Mouse (Mus musculus) gonadal fat pad, adult 2 months (tissue): ENCODE data around the gene Sesn2. TPM values are rescaled to one million over a fixed set of nuclear protein-coding genes. Genes with fewer than 3 reads are reported as not detected.

ENCODE experiments used
- DNase-seq: peaks from one replicate; pipeline ENCODE4 v3.0.0-alpha.2; 2012; ENCODE audit warnings: low read depth
- polyA plus RNA-seq: library from polyadenylated mRNA; depleted of rRNA; stranded (reverse); fragments of >200 nt; gene quantifications from 2 replicates; pipeline ENCODE4 v1.2.3, GENCODE M21; 2012

Sesn2 gene
- polyA plus RNA-seq, 1 experiment = 26.3 TPM

DNA sequence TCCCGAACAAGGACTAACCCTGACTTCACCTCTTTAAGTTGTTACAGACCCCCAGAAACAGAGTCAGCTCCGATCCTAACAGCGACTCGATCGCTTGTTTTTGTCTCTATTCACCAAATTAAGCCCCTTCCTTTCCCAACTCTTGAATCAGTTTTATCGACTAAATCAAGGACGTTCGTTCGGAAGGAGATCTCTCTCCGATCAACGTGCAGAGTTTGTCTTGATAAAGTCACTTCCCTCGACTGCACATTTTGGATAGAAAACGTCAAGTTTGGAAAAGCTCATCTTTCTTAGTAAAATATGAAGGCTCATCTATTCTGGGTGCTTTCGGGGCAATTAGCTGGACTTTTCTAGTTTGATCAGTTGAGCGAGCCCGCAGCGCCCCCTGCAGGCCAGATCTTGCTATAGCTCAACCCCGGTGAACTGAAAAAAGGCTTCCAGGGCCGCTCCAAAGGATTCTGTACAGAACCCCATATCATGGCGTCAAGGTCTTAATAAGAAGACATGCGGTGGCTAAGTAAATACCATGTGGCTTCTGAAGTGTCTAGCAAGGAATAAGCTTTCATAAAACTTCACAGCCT is 4.3 kb upstream of the Sesn2 start:
- DNase-seq = no peak

DNA sequence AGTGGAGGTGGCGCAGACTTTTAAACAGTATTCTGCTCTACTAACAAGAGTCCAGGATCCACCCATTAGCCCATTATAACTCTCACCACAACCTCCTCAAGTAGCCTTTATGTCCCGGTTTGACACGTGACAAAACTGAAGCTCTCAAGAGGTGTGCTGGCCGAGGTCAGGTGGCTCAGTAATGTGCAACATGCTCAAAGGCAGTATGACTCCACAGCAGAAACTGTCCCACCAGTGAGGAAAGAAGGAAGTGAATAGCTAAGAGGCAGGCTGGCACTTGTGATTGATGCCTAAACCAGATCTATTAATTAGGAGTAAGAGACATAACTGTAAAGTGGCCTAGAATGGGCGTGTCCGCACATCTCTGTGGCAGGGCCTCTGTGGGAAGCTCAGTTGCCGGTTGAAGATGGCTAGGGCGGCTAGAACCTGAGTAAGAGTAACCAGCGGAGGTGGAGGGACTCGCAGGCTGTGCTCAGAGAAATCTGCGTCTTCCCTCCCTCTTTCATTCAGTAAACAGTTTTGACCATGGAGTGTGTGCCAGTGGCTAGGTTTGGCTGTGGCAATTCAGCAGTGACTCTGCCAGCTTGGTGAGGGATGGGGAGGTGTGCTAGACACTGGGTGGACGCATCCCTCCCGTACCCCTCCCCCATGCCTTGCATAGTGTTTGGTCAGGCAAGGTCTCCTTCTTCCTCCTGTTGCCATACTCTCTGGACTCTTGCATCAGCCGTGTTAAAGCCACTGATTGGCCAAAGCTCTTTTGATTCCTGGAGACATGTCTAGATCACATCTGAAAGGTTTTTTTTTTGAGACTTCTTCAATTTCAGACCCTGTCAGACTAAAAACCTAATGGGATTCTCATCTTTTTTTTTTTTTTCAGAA is 3.3 kb upstream of the Sesn2 start:
- no peak for DNase-seq

DNA sequence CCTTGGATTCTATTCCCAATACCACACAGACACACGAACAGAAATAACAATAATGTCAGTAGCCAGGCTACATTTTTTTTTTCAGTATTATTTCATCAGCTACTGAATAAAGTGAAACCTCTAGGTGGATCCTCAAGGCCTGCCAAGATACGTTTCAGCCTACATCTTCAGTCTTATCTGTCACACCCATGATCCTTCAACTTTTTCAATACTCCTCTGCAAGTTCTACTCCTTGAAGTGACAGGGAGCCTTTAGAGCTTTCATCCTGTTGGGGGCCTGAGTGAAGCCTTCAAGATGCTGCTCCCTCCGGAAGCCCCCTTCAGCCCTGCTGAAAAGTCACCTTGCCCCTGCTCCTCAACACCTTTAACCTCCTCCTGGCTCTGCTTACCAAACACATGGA is 1.8 kb upstream of the Sesn2 start:
- no peak for DNase-seq

DNA sequence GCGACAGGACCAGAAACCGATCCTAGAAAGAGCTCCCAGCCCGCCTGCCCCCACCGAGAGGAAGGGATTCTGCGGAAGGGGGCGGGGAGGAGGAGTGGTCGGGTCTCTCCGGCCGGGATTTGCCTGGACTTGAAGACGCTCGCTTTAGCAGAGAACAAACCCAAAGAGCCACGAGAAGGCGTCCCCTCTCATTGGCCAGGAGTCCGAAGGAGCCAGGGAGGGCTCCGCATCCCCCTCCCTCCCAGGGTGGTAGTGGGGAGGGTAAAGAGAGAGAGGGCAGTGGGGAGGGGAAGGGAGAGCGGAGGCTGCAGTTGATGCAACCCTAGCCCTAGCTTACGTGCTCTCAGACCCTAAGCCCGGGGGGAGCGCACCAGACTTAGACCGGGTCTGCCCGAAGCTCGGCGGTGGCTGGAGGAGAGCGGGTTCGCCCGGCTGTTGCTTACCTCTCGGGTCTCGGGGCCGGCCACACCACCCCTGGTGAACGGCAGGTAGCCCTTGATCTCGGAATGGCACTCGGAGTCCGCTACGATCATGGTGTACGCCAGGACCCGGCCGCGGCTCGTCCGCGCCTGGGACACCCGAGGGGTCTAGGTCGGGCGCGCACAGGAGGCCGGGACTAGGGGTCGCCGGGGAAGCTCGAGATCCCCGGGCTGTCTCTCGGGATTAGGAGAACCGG is 542 bp downstream of the Sesn2 start:
- DNase-seq = no peak

DNA sequence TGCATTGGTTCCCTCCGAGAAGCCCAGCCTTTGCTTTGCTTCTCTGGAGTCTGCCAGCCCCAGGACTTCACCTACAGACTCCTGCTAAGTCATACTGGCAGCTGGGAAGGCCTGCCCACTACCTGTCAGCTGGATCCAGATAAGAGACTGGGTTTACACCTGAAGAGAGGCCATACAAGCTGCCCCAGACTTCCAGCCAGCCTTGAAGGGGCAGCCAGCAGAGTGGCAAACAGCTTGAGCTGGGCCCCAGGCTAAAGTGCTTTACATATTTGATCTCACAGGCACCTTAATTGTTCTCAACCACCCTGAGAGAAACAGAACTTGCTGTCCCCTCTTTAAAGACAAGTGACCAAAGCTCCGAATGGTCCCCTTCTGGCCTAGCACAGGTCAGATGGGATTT is 3.1 kb downstream of the Sesn2 start:
- no peak for DNase-seq

DNA sequence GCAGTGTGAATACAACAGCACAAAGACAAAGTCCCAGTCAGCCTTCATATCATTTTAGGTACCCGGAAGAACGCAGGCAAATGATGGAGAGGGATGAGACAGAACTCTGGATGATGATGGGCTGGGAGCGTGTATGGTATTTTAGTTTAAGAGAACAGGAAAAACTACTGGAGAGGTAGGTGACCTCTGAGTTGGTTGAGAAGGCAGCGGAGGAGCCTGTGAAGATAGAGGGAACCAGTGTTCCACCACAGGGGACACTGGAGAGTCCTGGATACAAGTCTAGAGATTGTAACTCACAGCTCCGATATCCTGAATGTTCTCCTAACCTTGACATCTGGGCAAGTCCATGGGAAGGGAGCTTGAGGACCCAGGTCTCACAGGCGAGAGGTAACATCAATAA is 4.1 kb downstream of the Sesn2 start:
- DNase-seq = no peak

DNA sequence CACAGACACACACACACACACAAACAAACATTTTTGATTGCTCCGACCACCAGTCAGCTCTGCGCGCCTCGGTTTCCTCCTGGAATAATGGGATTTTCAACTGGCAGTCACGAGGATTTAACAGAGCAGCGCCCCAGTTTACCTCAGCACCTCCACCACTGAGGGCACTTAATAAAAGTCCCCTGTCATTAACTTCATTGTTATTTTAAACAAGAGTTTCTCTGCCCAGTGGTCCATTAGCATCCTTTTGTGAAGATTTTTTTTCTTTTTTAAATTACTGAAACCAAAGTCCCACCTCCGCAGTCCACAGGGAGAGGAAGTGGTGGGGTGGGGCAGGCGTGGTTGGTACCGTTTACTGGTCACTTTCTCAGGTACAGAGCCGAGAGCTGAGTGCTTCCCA is 4.5 kb downstream of the Sesn2 start:
- no peak for DNase-seq

DNA sequence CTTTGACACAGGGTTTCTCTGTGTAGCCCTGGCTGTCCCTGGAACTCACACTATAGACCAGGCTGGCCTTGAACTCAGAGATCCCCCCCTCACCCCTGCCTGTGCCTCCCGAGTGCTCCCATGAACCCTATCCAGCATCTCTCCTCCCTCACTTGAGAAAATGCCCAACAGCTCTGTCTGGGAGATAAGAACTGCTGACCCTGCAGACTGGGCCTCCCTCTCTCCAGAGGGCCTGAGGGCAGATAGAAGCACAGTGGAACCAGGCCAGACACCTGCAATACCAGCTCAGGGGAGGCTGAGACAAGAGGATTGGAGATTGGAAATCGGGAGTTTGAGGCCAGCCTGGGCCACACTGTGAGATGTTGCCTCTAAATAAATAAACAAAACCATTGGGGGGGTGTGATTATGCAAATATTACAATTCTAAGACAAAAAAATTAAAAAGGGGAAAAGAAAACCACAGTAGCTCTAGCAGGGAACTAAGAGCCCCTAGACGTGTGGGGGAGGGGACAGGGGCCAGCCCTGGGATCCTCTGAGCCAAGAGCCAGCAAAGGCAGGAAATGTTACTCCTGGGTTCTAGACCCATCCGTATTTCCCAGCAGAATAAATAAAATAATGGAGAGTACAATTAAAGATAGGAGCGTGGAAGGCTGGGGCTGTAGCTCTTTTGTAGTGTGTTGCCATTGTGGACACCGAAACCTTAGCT is 5.1 kb downstream of the Sesn2 start:
- no peak for DNase-seq

DNA sequence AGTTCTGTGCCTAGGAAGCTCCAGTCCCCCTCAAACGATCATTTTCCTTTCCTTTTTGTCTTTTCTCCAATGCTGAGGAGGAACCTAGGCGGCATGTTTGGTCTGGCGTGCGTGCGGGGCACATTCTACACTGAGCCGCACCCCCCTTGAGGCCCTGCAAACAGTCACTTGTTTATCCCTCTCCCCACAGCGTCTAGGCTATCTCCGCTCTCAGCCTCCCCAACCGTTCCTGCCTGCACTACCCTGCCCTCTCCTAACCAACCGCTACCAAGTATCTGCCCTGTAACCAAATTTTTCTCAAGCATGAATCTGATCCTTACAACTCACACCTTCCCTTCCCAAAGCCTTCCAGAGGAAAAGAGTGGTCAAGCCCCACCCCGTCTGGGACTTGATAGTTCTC is 7.0 kb downstream of the Sesn2 start:
- no peak for DNase-seq

DNA sequence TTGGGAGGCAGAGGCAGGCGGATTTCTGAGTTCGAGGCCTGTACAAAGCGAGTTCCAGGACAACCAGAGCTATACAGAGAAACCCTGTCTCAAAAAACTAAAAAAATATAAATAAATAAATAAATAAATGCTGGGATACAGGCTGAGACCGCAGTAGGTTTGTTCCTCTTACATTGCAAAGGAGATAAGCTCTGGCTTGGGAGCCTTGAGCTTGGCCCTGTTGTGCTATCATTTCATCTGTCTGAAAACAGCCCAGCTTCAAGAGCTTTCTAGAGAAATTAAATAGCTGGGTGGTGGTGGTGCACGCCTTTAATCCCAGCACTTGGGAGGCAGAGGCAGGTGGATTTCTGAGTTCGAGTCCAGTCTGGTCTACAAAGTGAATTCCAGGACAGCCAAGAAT is 8.7 kb downstream of the Sesn2 start:
- no peak for DNase-seq

DNA sequence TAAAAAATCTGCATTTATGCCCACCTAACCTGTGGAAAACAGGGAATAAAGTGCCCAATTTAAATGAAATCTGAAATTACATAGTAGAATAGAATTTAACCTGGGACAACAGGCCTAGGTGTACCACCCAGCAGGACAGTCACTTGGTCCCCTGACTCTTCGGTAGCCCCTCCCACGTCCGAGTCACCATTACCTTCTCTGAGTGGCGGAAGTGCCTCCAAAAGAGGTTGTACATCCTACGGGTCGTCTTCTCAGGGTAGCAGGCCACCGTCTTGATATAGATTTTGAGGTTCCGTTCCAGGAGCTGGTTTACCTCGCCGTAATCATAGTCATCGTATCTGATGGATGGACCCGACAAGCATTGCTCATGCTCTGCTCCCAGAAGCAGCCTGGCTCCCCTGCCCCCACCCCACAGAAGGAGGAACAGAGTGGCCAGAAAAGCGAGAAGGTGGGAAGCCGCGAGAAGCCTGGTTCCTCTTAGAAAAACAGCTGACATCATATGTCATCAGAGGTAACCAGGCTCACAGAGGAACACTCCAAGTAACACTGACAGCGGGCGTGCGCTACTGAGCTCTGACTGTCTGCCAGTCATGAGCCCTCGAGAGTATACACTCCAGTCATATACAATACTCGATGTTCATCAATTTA is 15.9 kb downstream of the Sesn2 start:
- no peak for DNase-seq

DNA sequence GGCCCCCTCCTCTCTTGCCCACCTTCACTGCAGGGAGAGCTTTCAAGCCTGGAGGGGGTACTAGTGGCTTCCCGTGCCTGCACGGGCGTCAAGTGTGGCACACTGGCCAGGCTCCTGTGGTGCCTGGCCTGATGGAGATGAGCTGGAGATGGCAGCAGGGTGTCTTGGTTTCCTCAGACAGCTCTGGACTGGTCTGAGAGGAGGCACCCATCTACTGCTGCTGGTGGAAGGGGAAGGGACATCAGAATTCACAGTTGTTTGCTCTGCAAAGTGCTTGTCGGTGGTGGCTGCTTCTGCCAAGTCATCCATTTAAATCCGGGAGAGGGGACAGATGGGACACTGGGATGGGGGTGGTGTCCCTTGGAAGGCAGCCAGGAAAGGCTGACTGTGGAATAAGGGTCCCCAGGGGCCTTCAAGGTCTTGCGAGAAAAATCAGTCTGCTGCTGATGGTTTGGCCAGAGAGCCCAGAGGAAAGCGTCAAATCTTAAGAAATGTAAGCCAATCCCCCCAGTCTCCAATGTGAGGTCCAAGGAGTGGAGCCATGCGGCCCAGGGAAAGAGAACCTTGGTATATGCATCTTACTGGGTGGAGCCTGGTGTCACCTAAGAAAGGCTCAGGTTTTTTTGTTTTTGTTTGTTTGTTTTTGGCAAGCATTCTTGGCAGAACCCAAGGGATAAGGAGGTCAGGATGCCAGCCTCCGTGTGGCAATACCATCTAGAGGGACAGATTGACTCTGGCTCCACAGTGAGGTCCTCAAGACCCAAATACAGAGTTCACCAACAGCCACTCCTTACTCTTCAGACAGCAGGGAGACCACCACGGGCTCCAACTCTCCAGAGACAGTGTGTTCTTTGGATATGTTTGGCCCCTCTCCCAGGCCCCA is 17.9 kb downstream of the Sesn2 start:
- no peak for DNase-seq

DNA sequence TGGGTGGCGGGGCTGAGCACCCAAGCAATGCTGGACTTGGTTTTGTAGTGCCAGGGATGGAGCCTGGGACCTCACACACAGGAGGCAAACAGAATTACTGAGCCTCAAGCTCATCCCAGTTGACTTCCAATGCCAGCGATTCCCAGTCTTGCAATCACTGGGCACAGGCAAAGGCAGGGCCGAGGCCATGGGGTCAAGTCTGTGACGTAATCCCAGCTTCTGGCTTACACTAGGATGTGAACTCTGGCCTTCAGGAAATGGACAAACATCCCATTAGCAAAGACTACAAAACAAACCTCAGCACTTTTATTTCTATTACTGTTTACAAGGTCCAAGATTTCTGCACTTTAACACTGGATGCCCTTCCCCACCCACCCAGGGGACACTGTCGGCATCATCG is 18.6 kb downstream of the Sesn2 start:
- DNase-seq = no peak

DNA sequence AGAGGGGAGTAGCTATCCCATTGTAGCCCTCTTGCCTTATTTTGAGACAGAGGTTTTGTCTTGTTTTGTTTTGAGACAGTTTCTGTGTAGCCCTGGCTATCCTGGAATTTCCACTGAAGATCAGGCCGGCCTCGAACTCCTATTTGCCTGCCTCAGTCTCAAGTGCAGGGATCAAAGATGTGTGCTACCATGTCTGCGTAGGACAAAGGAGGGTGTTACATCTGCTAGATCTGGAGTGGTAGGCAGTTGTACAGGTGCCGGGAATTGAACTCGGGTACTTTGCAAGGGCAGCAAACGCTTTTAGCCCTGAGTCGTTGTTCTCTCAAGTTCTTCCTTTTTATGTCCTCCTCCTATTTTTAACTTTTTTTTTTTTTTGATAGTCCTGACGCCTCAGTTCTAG is 19.2 kb downstream of the Sesn2 start:
- no peak for DNase-seq

DNA sequence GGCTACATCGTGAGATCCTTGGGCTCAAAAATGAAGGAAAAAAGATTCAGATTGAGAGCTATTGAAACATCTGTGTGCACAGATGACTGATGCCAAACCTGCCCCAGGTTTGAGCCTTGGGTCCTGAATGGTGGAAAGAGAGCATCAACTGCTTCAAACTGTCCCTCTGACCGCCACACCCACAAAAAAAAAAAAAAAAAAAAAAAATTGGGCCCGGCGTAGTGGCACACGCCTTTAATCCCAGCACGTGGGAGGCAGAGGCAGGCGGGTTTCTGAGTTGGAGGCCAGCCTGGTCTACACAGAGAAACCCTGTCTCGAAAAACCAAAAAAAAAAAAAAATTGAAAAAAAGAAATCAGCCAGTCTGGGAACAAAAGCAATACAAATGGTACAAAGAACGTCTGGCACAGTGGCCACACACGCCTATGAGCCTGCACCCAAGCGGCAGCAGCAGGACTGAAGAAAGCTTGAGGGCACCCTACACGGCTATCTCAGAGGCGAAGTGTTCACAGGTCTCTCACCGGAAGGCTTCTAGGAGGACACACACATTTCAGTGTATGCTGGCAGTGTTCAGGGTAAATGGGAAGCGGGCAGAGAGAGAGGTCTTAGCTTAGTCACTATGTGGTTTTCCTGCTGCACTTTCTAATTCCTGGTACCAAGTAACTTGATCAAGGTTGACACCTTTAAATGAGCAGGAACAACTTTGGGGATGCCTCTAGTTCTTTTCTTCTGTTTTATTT is 19.9 kb downstream of the Sesn2 start:
- DNase-seq = no peak

DNA sequence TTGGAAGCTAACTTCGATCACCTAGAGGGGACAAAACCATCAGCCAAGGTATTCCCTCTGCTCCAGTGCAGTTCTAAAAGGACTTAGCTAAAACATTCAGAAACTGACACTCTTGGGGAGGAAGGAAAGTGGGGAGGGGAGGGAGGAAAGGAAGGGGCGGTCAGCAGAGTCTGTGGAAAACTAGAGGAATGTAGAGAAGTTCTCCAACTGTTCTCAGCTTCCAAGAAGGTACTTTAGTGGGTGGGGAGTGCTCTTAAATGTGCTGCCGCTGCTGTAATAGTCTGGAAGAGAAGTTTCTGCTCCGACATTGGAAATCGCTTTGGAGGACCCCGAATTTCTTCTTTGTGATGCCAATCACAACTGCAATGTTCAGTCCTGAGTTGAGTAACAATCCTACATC is 21.3 kb downstream of the Sesn2 start:
- DNase-seq = no peak

DNA sequence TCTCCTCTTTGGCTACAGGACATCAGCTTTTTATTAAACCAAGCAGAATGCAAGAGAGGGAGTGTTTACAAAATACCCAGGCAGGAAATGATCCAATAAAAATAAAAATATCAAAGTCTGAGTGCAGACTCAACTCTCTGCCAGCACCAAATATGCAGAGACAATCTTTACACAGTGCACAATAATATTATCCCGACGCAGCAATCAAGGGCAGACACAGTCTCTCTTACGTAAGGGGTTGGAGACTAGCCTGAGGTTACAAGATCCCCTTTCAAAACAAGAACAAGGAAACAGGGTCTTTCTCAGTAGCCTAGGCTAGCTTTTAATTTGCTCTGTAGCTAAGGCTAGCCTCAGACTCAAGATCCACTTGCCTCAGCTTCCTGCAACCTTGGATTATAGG is 21.8 kb downstream of the Sesn2 start:
- no peak for DNase-seq

DNA sequence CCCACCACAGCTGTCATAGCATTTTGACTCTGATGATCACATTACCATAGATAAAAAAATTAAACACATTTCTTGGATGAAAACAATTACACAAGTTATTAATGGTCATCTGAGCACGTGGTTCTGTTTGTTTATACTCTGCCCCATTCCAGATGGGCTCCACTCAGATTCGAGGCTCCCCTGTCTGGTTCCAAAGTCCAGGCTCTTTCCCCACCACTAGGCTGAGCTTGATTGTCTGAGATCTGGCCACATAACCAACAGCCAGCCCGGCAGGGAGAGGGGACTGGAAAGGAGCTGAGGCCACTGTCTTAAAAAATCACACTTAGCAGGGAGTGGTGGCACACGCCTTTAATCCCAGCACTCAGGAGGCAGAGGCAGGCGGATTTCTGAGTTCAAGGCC is 25.5 kb downstream of the Sesn2 start:
- no peak for DNase-seq

DNA sequence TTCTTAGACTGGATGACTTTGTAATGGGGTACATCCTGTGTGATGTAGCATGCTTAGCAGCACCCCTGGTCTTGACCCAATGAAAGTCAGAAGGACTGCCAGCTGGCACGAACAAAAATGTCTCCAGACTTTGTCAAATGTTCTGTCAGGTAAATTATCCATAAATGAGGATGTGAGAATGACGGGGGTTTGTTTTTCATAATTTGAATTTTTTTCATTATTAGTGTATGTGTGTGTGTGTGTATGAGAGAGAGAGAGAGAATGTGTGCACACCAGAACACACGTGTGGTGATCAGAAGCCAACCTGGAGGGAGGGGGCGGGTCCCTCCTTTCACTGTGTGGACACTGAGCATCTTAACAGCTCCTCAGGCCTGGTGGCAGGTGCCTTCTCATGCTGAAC is 26.1 kb downstream of the Sesn2 start:
- DNase-seq = no peak

DNA sequence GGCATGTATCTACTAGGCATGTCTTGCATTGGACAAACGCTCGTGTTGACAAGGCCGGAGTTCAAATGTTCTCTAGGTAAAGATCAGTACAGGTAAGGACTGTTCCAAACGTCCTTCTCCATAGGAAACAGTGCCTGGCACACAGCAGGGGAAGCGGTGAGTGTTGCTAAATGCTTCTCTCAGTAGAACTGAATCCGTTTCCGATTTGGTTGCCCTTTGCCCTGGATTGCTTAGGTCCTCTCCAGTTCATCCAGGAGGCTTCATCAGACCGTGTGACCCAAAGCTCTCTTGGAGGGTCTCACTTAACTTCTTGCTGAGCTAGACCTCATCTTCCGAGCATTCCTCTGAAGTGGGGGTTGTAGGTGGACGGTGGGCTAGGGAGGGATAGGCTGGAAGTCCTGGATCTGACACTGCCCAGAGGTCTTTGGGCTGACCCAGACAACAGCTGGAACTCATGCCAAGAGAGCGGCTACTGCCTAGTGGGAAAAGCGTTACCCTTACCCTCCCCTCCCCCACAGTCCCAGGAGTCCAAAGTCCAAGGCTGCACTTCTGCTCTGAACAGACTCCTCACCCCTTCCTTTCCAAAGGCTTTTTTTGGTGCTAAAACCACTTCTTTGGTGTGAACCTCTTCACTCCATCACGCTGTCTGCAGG is 27.2 kb downstream of the Sesn2 start:
- no peak for DNase-seq
